In the genomic region with DNA sequence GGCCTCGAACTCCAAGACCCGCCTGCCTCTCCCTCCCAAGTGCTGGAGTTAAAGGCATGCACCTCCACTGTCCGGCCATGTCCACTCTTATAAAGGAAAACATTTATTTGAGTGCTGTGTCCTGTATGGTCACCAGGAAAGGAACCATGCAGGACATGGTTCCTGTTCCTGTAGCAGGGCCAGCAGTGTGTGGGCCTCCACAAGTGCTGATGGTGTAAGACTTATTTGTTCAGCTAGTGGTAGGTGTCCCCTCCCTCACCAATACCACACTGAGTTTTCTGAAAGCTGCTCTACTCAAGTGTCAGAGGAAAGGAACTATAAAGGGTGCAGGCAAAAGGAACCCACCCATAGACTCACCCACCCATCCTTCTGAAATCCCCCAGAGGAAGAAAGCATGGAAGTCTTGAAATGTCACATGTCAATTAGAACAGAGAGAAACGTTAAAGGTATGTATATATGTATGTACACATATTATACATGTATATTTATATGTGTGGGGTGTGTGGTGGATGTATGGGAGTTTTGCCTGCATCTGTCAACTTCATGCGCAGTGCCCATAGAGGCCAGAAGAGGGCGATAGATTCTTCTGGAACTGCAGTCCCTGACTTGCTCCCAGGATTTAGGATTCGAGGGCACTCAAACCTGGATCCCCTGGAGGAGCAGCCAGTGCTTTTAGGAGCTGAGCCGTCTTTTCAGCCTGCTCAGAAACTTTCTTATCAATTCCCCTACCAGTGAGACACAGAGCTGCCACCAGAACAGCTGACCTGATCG, we compare ENCODE assay signal across 11 mouse cellular contexts. TPM values are rescaled to one million over a fixed set of nuclear protein-coding genes. Genes with fewer than 3 reads are reported as not detected.
DNase-seq lines count a peak whose midpoint lies in the region; ATAC-seq lines count a peak whose summit lies in the region.
"Not testable (repeated sequence)": the region's sequence is repeated elsewhere in the genome, so short reads cannot be mapped to it uniquely, and the experiment has no call there.
"Had no signal": no experiment of that assay in that cellular context is flagged by ENCODE, and none has a peak within 500 bp of the region (broad histone marks: within the 10 kb centered on the region; RNA-seq: fewer than 3 reads in every experiment).

No protein-coding gene starts in this region.

- not testable (repeated sequence) for H3K9me3 ChIP-seq in forebrain, embryonic 11.5 days (ENCODE audit: control insufficient read depth, low read length); liver, embryonic 12.5 days (replicated peaks); stomach, embryonic 15.5 days

- peak; percentile 55 for ATAC-seq in forebrain, embryonic 11.5 days (replicated peaks; ENCODE audit: low FRiP score)
- not testable (repeated sequence) for ATAC-seq in liver, embryonic 12.5 days
- 0 out of 2 replicates have a peak, but pooled peaks have one; percentile 22 for ATAC-seq in stomach, embryonic 15.5 days (ENCODE audit: insufficient read depth, low FRiP score, low read depth)

- H3K4me1 ChIP-seq in forebrain, embryonic 11.5 days (replicated peaks; ENCODE audit: control insufficient read depth, insufficient read depth, low read length); liver, embryonic 12.5 days; stomach, embryonic 15.5 days: not testable (repeated sequence)

- 41% methylated on average over 9 of the region's 9 CpGs for WGBS in forebrain, embryonic 11.5 days
- 30% methylated on average over 9 of the region's 9 CpGs for WGBS in liver, embryonic 12.5 days (ENCODE audit: insufficient replicate concordance)
- WGBS in stomach, embryonic 15.5 days, result 29% methylated on average over 9 of the region's 9 CpGs

- not testable (repeated sequence) for H3K4me3 ChIP-seq in forebrain, embryonic 11.5 days (ENCODE audit: low read depth, low read length); liver, embryonic 12.5 days; stomach, embryonic 15.5 days (replicated peaks)

- H3K27me3 ChIP-seq in forebrain, embryonic 11.5 days (ENCODE audit: control insufficient read depth, insufficient read depth, low read length); liver, embryonic 12.5 days (replicated peaks); stomach, embryonic 15.5 days (replicated peaks): not testable (repeated sequence)

- intact Hi-C loops in heart, postnatal 10 days (cut with DNase I), result loop anchor here (2.0 kb wide), 1 partner anchor 309 kb away; no protein-coding TSS in a partner anchor

- H3K4me2 ChIP-seq in forebrain, embryonic 11.5 days (ENCODE audit: low read depth, low read length, severe bottlenecking); stomach, embryonic 15.5 days: not testable (repeated sequence)
- 0 out of 2 replicates have a peak overlapping the region, but pooled peaks have one; percentile 12 for H3K4me2 ChIP-seq in liver, embryonic 12.5 days

- not testable (repeated sequence) for H3K9ac ChIP-seq in forebrain, embryonic 11.5 days (ENCODE audit: low read length); liver, embryonic 12.5 days; stomach, embryonic 15.5 days

- DNase-seq in ES-CJ7 (ENCODE audit: low read depth, low spot score), result peak; percentile 34
- peak; percentile 17 to 23 for DNase-seq in cerebellum, adult 18-20 months
- peak; percentile 76 for DNase-seq in forebrain, embryonic 11.5 days (ENCODE audit: low spot score)
- DNase-seq in heart, postnatal 10 days, result peak; percentile 38 to 57
- peak; percentile 21 to 69 for DNase-seq in kidney, postnatal 36 days
- peak; percentile 66 for DNase-seq in neural tube, embryonic 10.5 days (ENCODE audit: extremely low spot score, low spot score)

- H3K36me3 ChIP-seq in forebrain, embryonic 11.5 days (ENCODE audit: control insufficient read depth, insufficient read depth, low read length); liver, embryonic 12.5 days; stomach, embryonic 15.5 days: not testable (repeated sequence)

- H3K27ac ChIP-seq in forebrain, embryonic 11.5 days (ENCODE audit: low read depth, low read length); liver, embryonic 12.5 days; stomach, embryonic 15.5 days: not testable (repeated sequence)

RNA-seq across cellular contexts. Expression of a gene that starts 10.2 kb away (rescaled TPM):
- not detected in 2 replicates for polyA plus RNA-seq in forebrain, embryonic 11.5 days (2014; fragmentation: Nextera tagmentation; extraction: Ambion mirVana)
- not detected for total RNA-seq in heart, postnatal 10 days (2021)
- not detected in 2 replicates for polyA plus RNA-seq in liver, embryonic 12.5 days (2016; fragmentation: Nextera tagmentation; extraction: Ambion mirVana)
- not detected in 2 replicates for polyA plus RNA-seq in stomach, embryonic 15.5 days (2015; fragmentation: Nextera tagmentation; extraction: Ambion mirVana)
- total RNA-seq: left cerebral cortex, postnatal 36 days had no signal
- polyA plus RNA-seq: embryonic facial prominence, embryonic 12.5 days; heart, embryonic 10.5 days had no signal

RNA-seq across cellular contexts. Expression of a gene that starts 25.7 kb away (rescaled TPM):
- not detected in 2 replicates for polyA plus RNA-seq in forebrain, embryonic 11.5 days (2014; fragmentation: Nextera tagmentation; extraction: Ambion mirVana)
- total RNA-seq in heart, postnatal 10 days (2021), result under 1 TPM; 0.52 to 0.72 TPM
- polyA plus RNA-seq in liver, embryonic 12.5 days (2016; fragmentation: Nextera tagmentation; extraction: Ambion mirVana), result not detected in 2 replicates
- 57.6 and 62.8 TPM in 2 replicates for polyA plus RNA-seq in stomach, embryonic 15.5 days (2015; fragmentation: Nextera tagmentation; extraction: Ambion mirVana)
- polyA plus RNA-seq: embryonic facial prominence, embryonic 12.5 days; heart, embryonic 10.5 days had no signal

RNA-seq across cellular contexts. Expression of a gene that starts 26.7 kb away (rescaled TPM):
- not detected in 2 replicates for polyA plus RNA-seq in forebrain, embryonic 11.5 days (2014; fragmentation: Nextera tagmentation; extraction: Ambion mirVana)
- total RNA-seq in heart, postnatal 10 days (2021), result not detected
- polyA plus RNA-seq in liver, embryonic 12.5 days (2016; fragmentation: Nextera tagmentation; extraction: Ambion mirVana), result not detected in 2 replicates
- not detected in 2 replicates for polyA plus RNA-seq in stomach, embryonic 15.5 days (2015; fragmentation: Nextera tagmentation; extraction: Ambion mirVana)
- total RNA-seq: left cerebral cortex, postnatal 36 days had no signal
- polyA plus RNA-seq: embryonic facial prominence, embryonic 12.5 days; heart, embryonic 10.5 days had no signal

RNA-seq across cellular contexts. Expression of a gene that starts 30.9 kb away (rescaled TPM):
- not detected in 2 replicates for polyA plus RNA-seq in forebrain, embryonic 11.5 days (2014; fragmentation: Nextera tagmentation; extraction: Ambion mirVana)
- not detected for total RNA-seq in heart, postnatal 10 days (2021)
- polyA plus RNA-seq in liver, embryonic 12.5 days (2016; fragmentation: Nextera tagmentation; extraction: Ambion mirVana), result not detected in 2 replicates
- not detected in 2 replicates for polyA plus RNA-seq in stomach, embryonic 15.5 days (2015; fragmentation: Nextera tagmentation; extraction: Ambion mirVana)
- total RNA-seq: left cerebral cortex, postnatal 36 days had no signal
- polyA plus RNA-seq: embryonic facial prominence, embryonic 12.5 days; heart, embryonic 10.5 days had no signal

RNA-seq across cellular contexts. Expression of a gene that starts 48.6 kb away (rescaled TPM):
- polyA plus RNA-seq in forebrain, embryonic 11.5 days (2014; fragmentation: Nextera tagmentation; extraction: Ambion mirVana), result not detected in 2 replicates
- under 1 TPM; 0.31 to 0.69 TPM for total RNA-seq in heart, postnatal 10 days (2021)
- polyA plus RNA-seq in liver, embryonic 12.5 days (2016; fragmentation: Nextera tagmentation; extraction: Ambion mirVana), result 2.3 and 4.0 TPM in 2 replicates
- polyA plus RNA-seq in stomach, embryonic 15.5 days (2015; fragmentation: Nextera tagmentation; extraction: Ambion mirVana), result 2.8 and 3.1 TPM in 2 replicates

Comparison
In these comparisons a context has a peak if more than half of its experiments do, and no peak if none do; other contexts are left out.
1. DNase-seq: peak in every context shown above with its lines; median percentile 76 in forebrain, embryonic 11.5 days; 66 in neural tube, embryonic 10.5 days; 48 in heart, postnatal 10 days; 45 in kidney, postnatal 36 days; 34 in ES-CJ7; 20 in cerebellum, adult 18-20 months.
2. RNA of a gene that starts 25.7 kb away (polyA plus RNA-seq): 57.6 to 62.8 TPM in stomach, embryonic 15.5 days; not detected in forebrain, embryonic 11.5 days and not detected in liver, embryonic 12.5 days; every median in the first group is over 10 times any median in the second.